Mouse (Mus musculus): ENCODE data around the gene Atg4d.
A peak's percentile ranks its signal among the peaks of the same experiment; 100 is the strongest.
"Not testable (repeated sequence)": the region's sequence is repeated elsewhere in the genome, so short reads cannot be mapped to it uniquely, and the experiment has no call there.

Atg4d gene

GRCm38 (mm10) chr9:21314367-21315140 is 49.5 kb downstream of the Atg4d start:
- DNase-seq (ENCODE audit: low spot score in 2 of 2) = no peak

- DNase-seq (ENCODE audit: low spot score in 2 of 2) = no peak
These were observed 50.3 kb downstream of the Atg4d start for GRCm38 (mm10) chr9:21315421-21315820.

- no peak for DNase-seq (ENCODE audit: low spot score in 2 of 2)
These were observed 51.6 kb downstream of the Atg4d start for GRCm38 (mm10) chr9:21316696-21317095.

- no peak for DNase-seq (ENCODE audit: low spot score in 2 of 2)
These were observed 53.7 kb downstream of the Atg4d start for GRCm38 (mm10) chr9:21318792-21319191.

- no peak for DNase-seq (ENCODE audit: low spot score in 2 of 2)
These were observed 54.4 kb downstream of the Atg4d start for GRCm38 (mm10) chr9:21319503-21319902.

- no peak for DNase-seq (ENCODE audit: low spot score in 2 of 2)
These were observed 55.2 kb downstream of the Atg4d start for GRCm38 (mm10) chr9:21320280-21320618.

GRCm38 (mm10) chr9:21320619-21321512 is 55.8 kb downstream of the Atg4d start, which contains the start of gene Slc44a2:
Slc44a2 (plus strand) TSS chr9:21320698.
- DNase-seq (ENCODE audit: low spot score in 2 of 2) = peak; percentile 84 to 87

- peak; percentile 42 to 59 for DNase-seq (ENCODE audit: low spot score in 2 of 2)
These were observed 56.4 kb downstream of the Atg4d start for GRCm38 (mm10) chr9:21321513-21321835.

GRCm38 (mm10) chr9:21322211-21322916 is 57.3 kb downstream of the Atg4d start:
- DNase-seq (ENCODE audit: low spot score in 2 of 2) = no peak

GRCm38 (mm10) chr9:21322917-21323297 is 57.8 kb downstream of the Atg4d start:
- DNase-seq (ENCODE audit: low spot score in 2 of 2) = not testable (repeated sequence)

- no peak for DNase-seq (ENCODE audit: low spot score in 2 of 2)
These were observed 59.2 kb downstream of the Atg4d start for GRCm38 (mm10) chr9:21324269-21324668.

Measured in spleen, postnatal 14 days (tissue).